Mouse (Mus musculus) forebrain, embryonic 13.5 days (tissue): ENCODE measurements around the gene Ddx6. TPM values are rescaled to one million over a fixed set of nuclear protein-coding genes. Genes with fewer than 3 reads are reported as not detected.
A peak's percentile ranks its signal among the peaks of the same experiment; 100 is the strongest.
"Not testable (repeated sequence)": the region's sequence is repeated elsewhere in the genome, so short reads cannot be mapped to it uniquely, and the experiment has no call there.

Experiments
- ATAC-seq: fragments of 200-750 bp; cut with Nextera tagmentation; 2 replicates; pipeline ENCODE4 v1.8.0; 2017
- H3K27ac ChIP-seq: fragments of 300-500 bp; sonication (generic); 2 replicates; pipeline ENCODE4 v1.5.1; 2015; ENCODE audit warnings: inconsistent platforms, mild to moderate bottlenecking, moderate library complexity
- H3K27me3 ChIP-seq: fragments of 300-500 bp; sonication (generic); 2 replicates; pipeline ENCODE4 v1.6.1; 2015; ENCODE audit warnings: mild to moderate bottlenecking, inconsistent platforms
- H3K36me3 ChIP-seq: fragments of 300-500 bp; sonication (generic); 2 replicates; pipeline ENCODE4 v1.6.1; 2015; ENCODE audit warnings: mild to moderate bottlenecking, inconsistent platforms; ENCODE audit not compliant: poor library complexity, severe bottlenecking
- H3K4me1 ChIP-seq: fragments of 300-500 bp; sonication (generic); 2 replicates; pipeline ENCODE4 v1.6.1; 2015; ENCODE audit warnings: inconsistent platforms
- H3K4me2 ChIP-seq: fragments of 300-500 bp; sonication (generic); 2 replicates; pipeline ENCODE4 v1.6.1; 2015; ENCODE audit warnings: inconsistent platforms, mild to moderate bottlenecking, moderate library complexity
- H3K4me3 ChIP-seq: fragments of 300-500 bp; sonication (generic); 2 replicates; pipeline ENCODE4 v1.5.1; 2015; ENCODE audit warnings: mild to moderate bottlenecking, inconsistent platforms
- H3K9ac ChIP-seq: fragments of 300-500 bp; sonication (generic); 2 replicates; pipeline ENCODE4 v1.6.1; 2015; ENCODE audit warnings: mild to moderate bottlenecking, inconsistent platforms
- H3K9me3 ChIP-seq: fragments of 300-500 bp; sonication (generic); replicated peaks from 2 replicates; pipeline ENCODE4 v1.6.1; 2016; ENCODE audit warnings: inconsistent platforms
- WGBS: fragments of 180-500 bp; shearing (Covaris S2); methylation state at CpG from one replicate; pipeline ENCODE4 v1.1.7; 2015; 5-methylcytosine and 5-hydroxymethylcytosine counted together
- polyA plus RNA-seq: library from polyadenylated mRNA; unstranded; fragments of >200 nt; fragmentation: Nextera tagmentation; extraction: Ambion mirVana; gene quantifications from 2 replicates; pipeline ENCODE4 v1.2.1, GENCODE M21; 2015

Ddx6 gene
- polyA plus RNA-seq, 1 experiment from 2014 or later, result 28.1 TPM

DNA sequence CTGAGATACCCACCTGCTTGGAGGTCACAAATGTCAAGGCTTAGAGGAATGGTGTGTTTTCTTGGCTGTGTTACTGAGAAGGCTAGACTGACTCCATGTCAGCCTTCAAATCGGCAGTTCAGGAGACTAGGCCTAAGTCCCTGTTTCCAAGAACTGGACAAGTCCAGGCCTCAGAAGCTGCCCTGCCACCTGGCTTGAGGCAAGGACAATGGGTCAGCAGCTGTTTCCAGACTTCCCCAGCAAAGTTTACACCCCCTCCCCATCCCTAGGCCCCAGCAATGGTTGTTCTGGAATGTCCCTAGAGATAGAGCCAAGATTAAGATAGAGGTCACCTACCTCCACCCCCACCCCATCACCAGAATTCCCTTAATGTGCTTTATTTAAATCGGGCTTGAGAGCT, 7.0 kb upstream of the Ddx6 start:
- H3K27ac ChIP-seq, result no peak overlapping the region
- peaks cover 16% of the 10 kb centered on the region for H3K4me1 ChIP-seq
- H3K4me3 ChIP-seq, result no peak overlapping the region
- WGBS, result 91% methylated on average over 2 of the region's 2 CpGs
- H3K27me3 ChIP-seq, result no peaks in the 10 kb centered on the region
- no peaks in the 10 kb centered on the region for H3K36me3 ChIP-seq
- no peaks in the 10 kb centered on the region for H3K9me3 ChIP-seq
- H3K4me2 ChIP-seq, result no peak overlapping the region
- ATAC-seq, result no peak
- H3K9ac ChIP-seq, result no peak overlapping the region

DNA sequence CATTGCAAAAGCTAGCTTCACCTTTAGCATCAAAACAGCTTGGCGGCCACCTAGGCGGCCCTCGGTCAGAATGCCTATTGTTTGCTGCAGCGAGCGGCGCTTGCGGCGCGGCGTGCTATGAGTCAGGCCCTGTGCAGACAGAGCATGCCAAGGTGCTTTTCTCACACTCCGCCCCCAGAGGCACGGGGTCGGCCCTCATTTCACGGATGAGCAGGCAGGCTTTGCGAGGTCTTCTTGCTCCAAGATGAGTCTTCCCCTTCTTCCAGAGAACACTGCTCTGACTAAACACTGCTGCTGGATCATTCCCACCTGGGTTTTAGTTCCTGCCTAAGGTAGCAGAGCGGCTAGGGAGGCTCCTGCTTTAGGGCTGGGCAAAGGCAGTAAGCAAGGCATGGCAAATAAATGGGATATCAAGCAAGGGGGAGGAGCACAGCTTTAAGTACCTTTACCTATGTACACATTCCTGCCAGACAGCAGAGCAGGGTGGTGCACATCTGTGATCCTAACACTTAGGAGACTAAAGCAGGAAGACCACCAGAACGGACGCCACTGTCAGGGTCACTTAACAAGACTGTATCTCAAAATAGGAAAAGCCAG, 5.7 kb upstream of the Ddx6 start:
- peak; percentile 36; the same call in 1 of the 2 replicates for ATAC-seq
- no peaks in the 10 kb centered on the region for H3K36me3 ChIP-seq
- H3K9me3 ChIP-seq, result no peaks in the 10 kb centered on the region
- peak overlapping the region; percentile 54 for H3K4me2 ChIP-seq
- peaks cover 27% of the 10 kb centered on the region for H3K4me1 ChIP-seq
- peak overlapping the region; percentile 51 for H3K9ac ChIP-seq
- WGBS, result 3% methylated on average over 18 of the region's 18 CpGs
- peak overlapping the region; percentile 23 for H3K4me3 ChIP-seq
- H3K27ac ChIP-seq, result peak overlapping the region; percentile 4; the same call in 1 of the 2 replicates
- no peaks in the 10 kb centered on the region for H3K27me3 ChIP-seq

DNA sequence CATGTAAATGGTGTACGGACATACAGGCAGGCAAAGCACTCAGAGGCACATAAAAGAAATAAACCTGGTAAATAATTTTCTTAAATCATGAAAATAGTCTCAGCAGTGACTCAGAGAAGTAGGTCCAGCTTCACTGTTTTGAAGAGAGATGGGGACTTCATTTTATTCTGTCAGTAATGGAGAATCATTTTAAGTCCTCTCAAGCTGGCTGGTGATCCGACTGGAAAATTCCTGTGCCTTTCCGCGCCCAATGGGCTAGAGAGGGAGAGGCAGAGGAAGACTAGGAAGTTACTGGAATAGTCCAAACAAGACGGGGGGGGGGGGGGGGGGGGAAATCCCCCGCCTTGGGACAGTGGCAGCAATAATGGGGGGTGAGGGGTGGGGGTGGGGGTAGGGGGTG, 5.1 kb upstream of the Ddx6 start:
- H3K27ac ChIP-seq, result no peak overlapping the region
- WGBS, result 19% methylated on average over 4 of the region's 6 CpGs
- H3K36me3 ChIP-seq, result no peaks in the 10 kb centered on the region
- no peak for ATAC-seq
- no peaks in the 10 kb centered on the region for H3K9me3 ChIP-seq
- no peak overlapping the region for H3K4me2 ChIP-seq
- no peak overlapping the region for H3K9ac ChIP-seq
- peaks cover 27% of the 10 kb centered on the region for H3K4me1 ChIP-seq
- no peak overlapping the region for H3K4me3 ChIP-seq
- no peaks in the 10 kb centered on the region for H3K27me3 ChIP-seq

DNA sequence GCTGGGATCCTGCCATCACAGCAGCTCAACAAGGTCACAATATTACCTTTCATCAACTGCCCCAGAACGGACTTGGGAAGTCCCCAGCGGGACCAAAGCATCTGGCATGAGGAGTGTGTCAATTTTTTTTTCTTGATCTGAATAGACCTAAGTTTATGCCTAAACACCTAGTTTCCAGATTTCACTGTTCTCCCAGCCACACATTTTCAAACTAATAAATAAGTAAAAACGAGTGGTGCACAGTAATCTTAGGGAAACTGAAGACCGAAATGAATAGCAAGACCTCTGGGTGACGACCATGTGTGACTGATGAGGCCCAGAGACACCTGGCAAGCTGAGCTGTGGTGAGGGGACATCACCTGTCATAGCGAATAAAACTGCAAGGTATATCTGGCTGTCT, 3.9 kb upstream of the Ddx6 start:
- H3K4me2 ChIP-seq, result no peak overlapping the region
- no peak for ATAC-seq
- H3K9me3 ChIP-seq, result no peaks in the 10 kb centered on the region
- WGBS, result 87% methylated on average over 6 of the region's 6 CpGs
- H3K9ac ChIP-seq, result no peak overlapping the region
- no peaks in the 10 kb centered on the region for H3K36me3 ChIP-seq
- no peaks in the 10 kb centered on the region for H3K27me3 ChIP-seq
- no peak overlapping the region for H3K27ac ChIP-seq
- H3K4me3 ChIP-seq, result no peak overlapping the region
- peaks cover 27% of the 10 kb centered on the region for H3K4me1 ChIP-seq

DNA sequence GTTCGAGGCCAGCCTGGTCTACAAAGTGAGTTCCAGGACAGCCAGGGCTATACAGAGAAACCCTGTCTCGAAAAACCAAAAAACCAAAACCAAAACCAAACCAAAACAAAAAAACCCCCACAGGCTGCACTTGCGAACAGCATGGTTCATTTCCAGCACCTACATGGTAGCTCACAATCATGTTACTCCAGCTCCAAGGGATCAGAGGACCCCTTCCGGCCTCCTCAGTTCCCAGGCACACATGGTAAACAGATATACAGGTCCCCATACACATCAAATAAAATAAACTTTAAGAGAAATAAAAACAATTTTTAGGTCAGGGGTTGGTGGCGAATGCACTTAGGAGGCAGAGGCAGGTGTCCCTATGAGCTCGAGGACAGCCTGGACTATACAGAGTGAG, 1.9 kb upstream of the Ddx6 start:
- no peaks in the 10 kb centered on the region for H3K27me3 ChIP-seq
- H3K4me2 ChIP-seq, result peak overlapping the region; percentile 93
- 71% methylated on average over 6 of the region's 6 CpGs for WGBS
- peak overlapping the region; percentile 31; the same call in 1 of the 2 replicates for H3K27ac ChIP-seq
- H3K4me3 ChIP-seq, result peak overlapping the region; percentile 97
- peaks cover 46% of the 10 kb centered on the region for H3K4me1 ChIP-seq
- peak overlapping the region; percentile 30; the same call in 1 of the 2 replicates for H3K9ac ChIP-seq
- no peaks in the 10 kb centered on the region for H3K9me3 ChIP-seq
- ATAC-seq, result no peak
- H3K36me3 ChIP-seq, result peaks cover 6% of the 10 kb centered on the region

DNA sequence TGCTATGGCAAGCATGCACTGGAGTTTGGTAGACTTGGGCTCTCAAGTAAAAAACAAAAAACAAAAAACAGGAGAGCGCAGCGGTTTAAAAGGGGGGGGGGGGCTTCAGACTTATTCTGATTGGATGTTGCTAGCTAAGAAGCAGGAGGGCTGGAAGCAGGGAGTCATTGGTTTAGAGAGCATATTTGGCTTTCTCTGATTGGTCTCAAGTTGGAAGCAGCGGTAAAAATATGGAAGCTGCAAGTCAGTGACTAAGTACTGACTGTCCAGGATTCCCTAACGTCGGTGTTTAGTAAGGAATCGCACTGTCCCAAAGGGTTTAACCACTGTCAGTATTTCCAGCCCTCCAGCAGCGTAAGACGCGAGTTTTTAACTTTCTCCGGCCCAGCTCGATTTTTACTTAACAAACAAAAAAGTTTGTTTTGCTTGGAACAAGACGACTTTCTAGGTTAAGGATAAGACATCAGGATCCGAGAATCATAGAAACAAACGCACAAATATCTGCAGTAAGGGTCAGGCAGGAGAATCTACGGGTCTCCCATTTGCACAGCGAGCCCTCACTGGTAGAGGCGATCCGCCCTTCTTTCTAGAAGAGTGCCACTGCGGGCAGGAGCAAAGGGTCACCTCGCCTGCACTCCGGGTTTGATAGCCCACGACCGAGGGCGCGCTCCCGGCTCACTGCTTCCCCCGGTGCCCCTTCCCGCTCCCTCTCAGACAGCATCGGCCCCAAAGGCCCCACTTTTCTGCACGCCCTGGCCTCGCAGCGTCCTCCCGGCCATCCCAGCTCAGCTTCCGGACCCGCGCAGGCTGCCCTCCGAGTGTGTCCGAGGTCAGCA, 1.0 kb upstream of the Ddx6 start:
- Histone ChIP-seq H3K27me3 (no peaks in the 10 kb centered on the region), H3K9me3 (no peaks in the 10 kb centered on the region), H3K4me2 (peak overlapping the region; percentile 93), H3K9ac (peak overlapping the region; percentile 100), H3K4me1 (peaks cover 50% of the 10 kb centered on the region), H3K4me3 (peak overlapping the region; percentile 97), H3K36me3 (peaks cover 14% of the 10 kb centered on the region), H3K27ac (peak overlapping the region; percentile 99)
- ATAC-seq, result peak; percentile 70
- WGBS, result under 1% methylated on average over 38 of the region's 38 CpGs

DNA sequence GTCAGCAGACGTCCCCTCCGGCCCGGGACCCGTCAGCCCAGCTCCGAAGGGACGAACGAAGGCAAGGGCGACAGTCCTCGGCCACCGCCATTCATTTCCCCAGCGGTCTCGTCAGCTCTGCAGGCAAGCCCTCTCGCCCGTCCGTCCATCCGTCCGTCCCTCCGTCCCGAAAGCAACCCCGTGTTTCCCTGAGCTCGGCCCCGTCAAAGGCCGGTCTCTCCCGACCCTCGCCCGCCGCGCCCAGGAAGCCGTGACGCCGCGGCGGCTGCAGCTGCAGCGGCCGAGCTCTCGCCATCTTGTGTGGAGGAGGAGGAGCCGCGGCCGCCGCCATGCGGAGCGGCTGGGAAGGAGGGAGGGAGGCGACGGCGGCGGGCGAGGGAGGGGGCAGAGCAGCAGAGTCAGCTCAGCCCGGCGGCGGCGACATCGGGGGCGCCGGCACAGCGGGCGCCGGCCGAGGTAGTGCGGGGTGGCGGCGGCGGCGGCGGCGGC, 358 bp upstream of the Ddx6 start:
- Histone ChIP-seq H3K9me3 (no peaks in the 10 kb centered on the region), H3K4me1 (peaks cover 50% of the 10 kb centered on the region), H3K27me3 (no peaks in the 10 kb centered on the region), H3K4me2 (peak overlapping the region; percentile 93), H3K27ac (peak overlapping the region; percentile 99), H3K9ac (peak overlapping the region; percentile 100), H3K4me3 (peak overlapping the region; percentile 97), H3K36me3 (peaks cover 21% of the 10 kb centered on the region)
- peak; percentile 72 for ATAC-seq
- WGBS, result 1% methylated on average over 28 of the region's 65 CpGs

DNA sequence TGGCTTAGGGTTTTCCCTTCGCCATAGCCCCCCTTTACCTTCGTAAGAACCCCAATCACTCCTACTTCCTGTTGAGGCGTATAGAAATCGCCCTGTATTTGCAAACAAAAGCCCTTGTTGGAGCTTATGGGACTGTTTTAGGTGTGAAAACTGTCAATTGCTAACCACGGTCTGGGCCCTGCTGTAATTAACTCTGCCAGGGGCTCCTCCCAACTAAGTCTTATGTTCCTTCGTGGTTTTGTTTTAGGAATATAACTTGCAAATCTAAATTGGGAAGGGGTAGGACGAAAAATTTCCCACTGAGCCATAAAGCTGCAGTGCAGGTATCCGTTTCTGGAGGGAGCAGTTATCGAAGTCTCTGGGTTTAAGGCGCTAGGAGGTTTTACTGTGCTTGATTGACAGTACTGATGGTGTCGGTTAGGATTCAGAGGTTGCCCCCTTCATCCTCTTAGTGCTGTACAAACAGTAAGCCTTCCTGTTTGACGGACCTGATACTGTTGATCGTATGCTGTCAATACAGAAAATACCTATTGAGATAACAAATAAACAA, 999 bp downstream of the Ddx6 start:
- Histone ChIP-seq H3K9me3 (no peaks in the 10 kb centered on the region), H3K36me3 (peaks cover 32% of the 10 kb centered on the region), H3K9ac (peak overlapping the region; percentile 100), H3K4me3 (peak overlapping the region; percentile 97), H3K27ac (peak overlapping the region; percentile 99), H3K4me2 (peak overlapping the region; percentile 70), H3K4me1 (peaks cover 47% of the 10 kb centered on the region), H3K27me3 (no peaks in the 10 kb centered on the region)
- WGBS, result 0% methylated on average over 13 of the region's 13 CpGs
- peak; percentile 3; the same call in 1 of the 2 replicates for ATAC-seq

DNA sequence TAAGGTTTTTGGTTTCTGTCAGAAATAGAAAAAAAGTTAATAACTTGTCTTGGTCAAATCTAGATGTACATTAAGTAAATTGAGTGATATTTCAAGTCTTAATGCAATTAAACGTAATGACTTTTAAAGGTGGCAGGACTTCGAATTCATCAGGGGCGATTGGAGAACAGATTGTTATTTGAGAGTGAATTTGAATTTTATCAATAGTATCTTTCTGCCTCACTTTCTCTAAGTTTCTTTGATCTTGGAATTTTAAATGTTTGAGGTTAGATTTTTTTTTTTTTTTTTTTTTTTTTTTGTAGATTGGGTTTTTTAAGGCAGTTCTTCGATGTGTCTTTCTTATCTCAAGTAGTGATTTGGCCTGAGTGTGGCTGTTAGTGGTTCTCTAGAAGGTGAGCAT, 2.0 kb downstream of the Ddx6 start:
- H3K27me3 ChIP-seq, result no peaks in the 10 kb centered on the region
- H3K4me3 ChIP-seq, result peak overlapping the region; percentile 97
- no peak for ATAC-seq
- peaks cover 48% of the 10 kb centered on the region for H3K4me1 ChIP-seq
- H3K27ac ChIP-seq, result no peak overlapping the region
- 68% methylated on average over 4 of the region's 4 CpGs for WGBS
- H3K9me3 ChIP-seq, result no peaks in the 10 kb centered on the region
- peak overlapping the region; percentile 70 for H3K4me2 ChIP-seq
- 0 out of 2 replicates have a peak overlapping the region, but pooled peaks have one; percentile 23 for H3K9ac ChIP-seq
- H3K36me3 ChIP-seq, result peaks cover 39% of the 10 kb centered on the region

DNA sequence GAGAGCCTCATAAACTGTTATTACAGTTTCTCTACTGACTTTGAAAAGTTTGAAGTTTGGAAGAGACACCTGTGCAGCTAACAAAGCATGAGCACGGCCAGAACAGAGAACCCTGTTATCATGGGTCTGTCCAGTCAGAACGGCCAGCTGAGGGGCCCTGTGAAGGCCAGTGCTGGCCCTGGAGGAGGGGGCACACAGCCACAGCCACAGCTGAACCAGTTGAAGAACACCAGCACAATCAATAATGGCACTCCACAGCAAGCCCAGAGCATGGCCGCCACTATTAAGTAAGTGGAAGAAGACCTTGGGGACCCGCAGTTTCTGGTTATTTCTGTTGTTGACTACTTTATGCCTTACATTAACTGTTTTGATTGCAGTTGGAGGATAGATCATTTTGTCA, 2.6 kb downstream of the Ddx6 start:
- ATAC-seq, result no peak
- Histone ChIP-seq H3K27me3 (no peaks in the 10 kb centered on the region), H3K4me1 (peaks cover 50% of the 10 kb centered on the region), H3K27ac (no peak overlapping the region), H3K4me3 (peak overlapping the region; percentile 18), H3K4me2 (peak overlapping the region; percentile 51), H3K36me3 (peaks cover 44% of the 10 kb centered on the region), H3K9me3 (no peaks in the 10 kb centered on the region), H3K9ac (no peak overlapping the region; the same call in 1 of the 2 replicates)
- 73% methylated on average over 4 of the region's 4 CpGs for WGBS

DNA sequence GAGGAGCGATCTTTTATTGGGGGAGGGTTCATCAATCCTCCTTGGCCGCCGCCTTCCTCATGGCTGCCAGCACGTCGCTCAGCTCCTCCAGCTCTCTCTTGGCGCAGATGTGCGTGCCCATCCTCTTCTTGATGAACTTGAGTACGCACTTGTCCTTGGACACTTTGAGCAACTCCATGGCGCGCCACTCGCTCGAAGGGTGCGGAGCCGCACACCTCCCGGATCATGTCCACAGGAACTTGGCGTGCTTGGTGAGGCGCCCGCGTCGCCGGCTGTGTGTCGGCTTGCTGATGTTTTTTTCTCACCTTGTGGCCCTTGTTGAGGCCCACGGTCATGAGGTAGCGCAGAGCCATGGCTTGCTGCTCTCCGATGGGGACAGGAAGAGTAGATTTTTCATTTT, 5.7 kb downstream of the Ddx6 start:
- Histone ChIP-seq H3K27ac (no peak overlapping the region), H3K9ac (no peak overlapping the region), H3K4me3 (no peak overlapping the region), H3K36me3 (peaks cover 74% of the 10 kb centered on the region), H3K9me3 (no peaks in the 10 kb centered on the region), H3K4me1 (peaks cover 37% of the 10 kb centered on the region), H3K4me2 (no peak overlapping the region), H3K27me3 (no peaks in the 10 kb centered on the region)
- WGBS, result 97% methylated on average over 25 of the region's 25 CpGs
- ATAC-seq, result no peak

DNA sequence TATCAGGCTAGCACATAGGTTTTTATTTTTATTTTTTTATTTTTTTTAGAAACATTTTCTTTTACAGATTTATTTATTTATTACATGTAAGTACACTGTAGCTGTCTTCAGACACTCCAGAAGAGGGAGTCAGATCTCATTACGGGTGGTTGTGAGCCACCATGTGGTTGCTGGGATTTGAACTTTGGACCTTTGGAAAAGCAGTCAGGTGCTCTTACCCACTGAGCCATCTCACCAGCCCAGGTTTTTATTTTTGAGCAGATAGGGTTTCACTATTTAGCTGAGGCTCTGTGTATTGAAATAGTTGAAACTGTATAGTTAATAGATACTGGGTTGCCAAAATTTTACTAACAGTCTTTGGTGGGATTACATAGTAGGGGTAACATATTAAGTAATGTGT, 8.4 kb downstream of the Ddx6 start:
- Histone ChIP-seq H3K4me1 (peaks cover 20% of the 10 kb centered on the region), H3K36me3 (peaks cover 92% of the 10 kb centered on the region)
- not testable (repeated sequence) for H3K9ac ChIP-seq, H3K4me3 ChIP-seq, H3K27me3 ChIP-seq, H3K27ac ChIP-seq, H3K4me2 ChIP-seq, H3K9me3 ChIP-seq, ATAC-seq
- WGBS, result 85% methylated on average over 1 of the region's 1 CpGs
